Mouse (Mus musculus) hindbrain, postnatal 0 days (tissue): Measurements from ENCODE around the gene Sh3pxd2b. TPM values are rescaled to one million over a fixed set of nuclear protein-coding genes. Genes with fewer than 3 reads are reported as not detected.

Experiments
- ATAC-seq: fragments of 200-750 bp; cut with Nextera tagmentation; 2 replicates; pipeline ENCODE4 v1.8.0; 2017; ENCODE audit warnings: mild to moderate bottlenecking, moderate TSS enrichment, moderate library complexity
- DNase-seq: peaks from one replicate; pipeline ENCODE4 v3.0.0-alpha.2; 2015; ENCODE audit warnings: low spot score
- H3K27ac ChIP-seq: fragments of 300-500 bp; sonication (generic); 2 replicates; pipeline ENCODE4 v1.5.1; 2014; ENCODE audit warnings: mild to moderate bottlenecking
- H3K27me3 ChIP-seq: fragments of 300-500 bp; sonication (generic); 2 replicates; pipeline ENCODE4 v1.6.1; 2014; ENCODE audit warnings: low read length, mixed read lengths; ENCODE audit not compliant: insufficient read depth
- H3K36me3 ChIP-seq: fragments of 300-500 bp; sonication (generic); 2 replicates; pipeline ENCODE4 v1.6.1; 2014; ENCODE audit warnings: low read length, mixed read lengths; ENCODE audit not compliant: insufficient read depth
- H3K4me1 ChIP-seq: fragments of 300-500 bp; sonication (generic); 2 replicates; pipeline ENCODE4 v1.6.1; 2014; ENCODE audit warnings: antibody characterized with exemption, low read length, mixed read lengths; ENCODE audit not compliant: insufficient read depth
- H3K4me2 ChIP-seq: fragments of 300-500 bp; sonication (generic); 2 replicates; pipeline ENCODE4 v1.6.1; 2014; ENCODE audit warnings: low read depth, mild to moderate bottlenecking, low read length, moderate library complexity, mixed read lengths
- H3K4me3 ChIP-seq: fragments of 300-500 bp; sonication (generic); 2 replicates; pipeline ENCODE4 v1.5.1; 2014; ENCODE audit warnings: low read length
- H3K9ac ChIP-seq: fragments of 300-500 bp; sonication (generic); replicated peaks from 2 replicates; pipeline ENCODE4 v1.6.1; 2014; ENCODE audit warnings: mild to moderate bottlenecking, low read length, moderate library complexity, mixed read lengths
- H3K9me3 ChIP-seq: fragments of 300-500 bp; sonication (generic); 2 replicates; pipeline ENCODE4 v1.6.1; 2016; ENCODE audit warnings: low read length, mixed read lengths
- CTCF ChIP-seq: IDR thresholded peaks from 2 replicates; pipeline ENCODE4 v1.5.1; 2016; ENCODE audit warnings: antibody characterized with exemption, control low read depth, low read depth
- WGBS: fragments of 180-500 bp; shearing (Covaris S2); extraction: QIAGEN DNeasy Blood & Tissue Kit; methylation state at CpG from one replicate; pipeline ENCODE4 v1.1.7; 2014; 5-methylcytosine and 5-hydroxymethylcytosine counted together
- polyA plus RNA-seq: library from polyadenylated mRNA; unstranded; fragments of >200 nt; fragmentation: Nextera tagmentation; extraction: Ambion mirVana; gene quantifications from 2 replicates; pipeline ENCODE4 v1.2.1, GENCODE M21; 2015
- total RNA-seq: library from RNA; depleted of rRNA; stranded (reverse); fragments of >200 nt; gene quantifications from 2 replicates; pipeline ENCODE4 v1.2.3, GENCODE M21; 2014

Sh3pxd2b gene
- total and polyA plus RNA-seq, 2 experiments from 2014 or later, result 7.4 to 37.4 TPM

DNA sequence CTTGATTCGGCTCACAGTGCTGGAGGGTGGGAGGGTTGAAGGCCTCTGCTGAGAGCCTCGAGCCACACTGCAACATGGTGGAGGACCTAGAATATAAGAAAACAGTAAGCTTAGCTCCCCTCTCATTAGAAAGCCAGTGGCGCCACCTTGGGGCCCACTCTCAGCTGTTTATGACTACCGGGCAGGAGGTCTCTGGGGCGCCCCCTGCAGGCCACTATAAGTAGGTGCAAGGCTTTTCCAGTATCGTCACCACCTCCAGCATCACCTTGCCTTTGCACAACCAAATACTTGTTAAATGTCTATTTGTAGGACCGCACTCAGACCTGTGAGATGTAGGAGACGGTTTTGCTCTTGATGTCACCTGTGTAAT lies 26.4 kb upstream of the Sh3pxd2b start:
- Histone ChIP-seq H3K9me3 (no peaks in the 10 kb centered on the region), H3K27me3 (no peaks in the 10 kb centered on the region), H3K36me3 (no peaks in the 10 kb centered on the region), H3K4me3 (no peak overlapping the region), H3K9ac (no peak overlapping the region), H3K27ac (no peak overlapping the region), H3K4me1 (no peaks in the 10 kb centered on the region), H3K4me2 (no peak overlapping the region)
- TF ChIP-seq CTCF, result peak; percentile 83
- ATAC-seq, result peak; percentile 75
- 42% methylated on average over 8 of the region's 8 CpGs for WGBS
- DNase-seq, result peak; percentile 72

DNA sequence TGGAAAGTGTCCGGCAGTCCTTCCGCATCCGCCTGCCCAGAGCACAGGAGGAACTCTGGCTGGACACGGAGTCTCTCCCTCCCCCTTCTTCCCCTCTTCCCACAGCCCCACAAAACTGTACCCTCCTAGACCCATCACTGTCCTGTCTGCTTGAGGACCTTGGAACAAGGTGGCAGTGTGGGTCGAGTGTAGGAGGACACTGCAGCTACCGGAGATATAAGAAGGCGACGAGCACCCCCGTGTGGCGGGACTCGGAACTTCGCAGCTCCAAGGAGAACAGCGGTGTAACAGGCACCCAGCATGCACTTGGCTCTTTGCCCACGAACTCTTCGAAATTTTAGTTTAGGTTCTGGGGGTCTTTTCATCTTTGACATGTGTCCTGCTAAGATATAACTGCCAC lies 23.0 kb upstream of the Sh3pxd2b start:
- 9% methylated on average over 15 of the region's 15 CpGs for WGBS

DNA sequence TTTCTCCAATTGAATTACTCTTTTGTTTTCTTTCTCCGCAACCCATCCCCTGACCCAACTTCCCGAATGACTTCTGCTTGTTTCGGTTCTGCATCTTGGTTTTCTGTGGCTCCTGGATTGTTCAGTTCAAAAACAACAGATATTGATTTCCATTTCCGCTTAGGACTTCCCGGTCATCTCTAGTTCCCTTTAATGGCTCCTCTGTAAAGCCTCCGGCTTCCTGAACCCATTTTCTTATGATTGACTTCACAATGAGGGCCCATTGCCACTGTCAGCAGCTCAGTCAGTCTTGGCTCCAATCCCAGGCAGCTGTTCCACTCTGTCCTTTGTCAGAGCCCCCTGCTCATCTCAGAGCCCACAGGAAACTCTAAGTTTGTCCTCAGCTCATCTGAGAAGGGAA lies 16.5 kb upstream of the Sh3pxd2b start:
- Histone ChIP-seq H3K27me3 (no peaks in the 10 kb centered on the region), H3K4me3 (no peak overlapping the region), H3K9ac (no peak overlapping the region), H3K27ac (no peak overlapping the region), H3K4me1 (0 out of 2 replicates have a peak, but pooled peaks cover 7% of the 10 kb centered on the region), H3K4me2 (no peak overlapping the region), H3K36me3 (no peaks in the 10 kb centered on the region), H3K9me3 (no peaks in the 10 kb centered on the region)
- 28% methylated on average over 6 of the region's 6 CpGs for WGBS
- ATAC-seq (0 out of 2 replicates have a peak, but pooled peaks have one; percentile 12), DNase-seq (peak; percentile 54)
- no peak for TF ChIP-seq CTCF

More for the DNA sequence above, 23.0 kb upstream of the Sh3pxd2b start:
- H3K27ac ChIP-seq, result no peak overlapping the region
- no peaks in the 10 kb centered on the region for H3K9me3 ChIP-seq
- ATAC-seq (peak; percentile 90), DNase-seq (peak; percentile 92)
- H3K4me1 ChIP-seq, result no peaks in the 10 kb centered on the region
- H3K4me2 ChIP-seq, result peak overlapping the region; percentile 35; the same call in 1 of the 2 replicates
- H3K36me3 ChIP-seq, result no peaks in the 10 kb centered on the region
- H3K9ac ChIP-seq, result no peak overlapping the region
- TF ChIP-seq CTCF, result peak; percentile 96
- H3K27me3 ChIP-seq, result no peaks in the 10 kb centered on the region
- H3K4me3 ChIP-seq, result no peak overlapping the region

DNA sequence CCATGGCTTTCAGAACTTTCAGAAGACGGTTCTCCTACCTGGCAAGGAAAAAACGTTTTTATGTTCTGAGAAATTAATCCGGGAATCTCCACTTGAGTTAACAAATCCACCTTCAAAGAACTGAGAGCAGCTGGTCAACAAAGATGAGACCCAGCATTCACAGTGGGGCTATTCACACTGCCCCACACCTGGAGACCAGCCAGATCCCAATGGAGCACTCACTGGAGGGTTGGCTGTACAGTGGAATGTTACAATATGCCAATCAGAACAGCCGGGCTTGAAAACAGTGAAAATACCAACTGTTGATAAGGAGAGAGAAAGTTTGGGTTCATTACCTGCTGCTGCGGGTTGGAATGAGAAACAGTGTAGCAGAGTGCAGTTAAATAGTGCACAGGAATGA lies 15.8 kb upstream of the Sh3pxd2b start:
- WGBS, result 40% methylated on average over 5 of the region's 5 CpGs
- ATAC-seq, result no peak
- Histone ChIP-seq H3K9ac (no peak overlapping the region), H3K27ac (no peak overlapping the region), H3K27me3 (no peaks in the 10 kb centered on the region), H3K4me1 (0 out of 2 replicates have a peak, but pooled peaks cover 7% of the 10 kb centered on the region), H3K9me3 (0 out of 2 replicates have a peak, but pooled peaks cover 2% of the 10 kb centered on the region), H3K4me3 (no peak overlapping the region), H3K36me3 (no peaks in the 10 kb centered on the region), H3K4me2 (no peak overlapping the region)
- TF ChIP-seq CTCF, result no peak
- peak; percentile 45 for DNase-seq

DNA sequence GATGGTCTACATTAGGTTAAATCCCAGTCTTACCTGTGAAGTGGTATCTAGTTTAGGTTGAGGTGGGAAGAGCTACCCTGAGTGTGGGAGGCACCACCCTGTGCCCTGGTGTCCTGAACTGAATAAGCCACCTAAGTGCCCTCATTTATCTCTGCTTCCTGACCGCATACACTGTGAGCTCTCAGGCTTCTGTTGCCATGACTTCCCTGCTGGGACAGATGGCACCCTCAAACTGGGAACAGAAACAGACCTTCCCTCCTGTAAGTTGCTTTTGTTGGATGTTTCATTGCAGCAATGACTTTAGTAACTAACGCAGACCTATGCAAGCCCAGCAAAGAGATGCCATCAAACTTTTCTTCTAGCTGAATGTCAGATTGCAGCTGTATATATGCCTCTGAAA lies 14.4 kb upstream of the Sh3pxd2b start:
- no peak for DNase-seq
- 0 out of 2 replicates have a peak, but pooled peaks cover 7% of the 10 kb centered on the region for H3K4me1 ChIP-seq
- no peak for ATAC-seq
- H3K27ac ChIP-seq, result no peak overlapping the region
- H3K9me3 ChIP-seq, result 0 out of 2 replicates have a peak, but pooled peaks cover 4% of the 10 kb centered on the region
- H3K9ac ChIP-seq, result no peak overlapping the region
- TF ChIP-seq CTCF, result no peak
- no peak overlapping the region for H3K4me2 ChIP-seq
- no peaks in the 10 kb centered on the region for H3K36me3 ChIP-seq
- WGBS, result 64% methylated on average over 2 of the region's 2 CpGs
- H3K27me3 ChIP-seq, result no peaks in the 10 kb centered on the region
- no peak overlapping the region for H3K4me3 ChIP-seq

DNA sequence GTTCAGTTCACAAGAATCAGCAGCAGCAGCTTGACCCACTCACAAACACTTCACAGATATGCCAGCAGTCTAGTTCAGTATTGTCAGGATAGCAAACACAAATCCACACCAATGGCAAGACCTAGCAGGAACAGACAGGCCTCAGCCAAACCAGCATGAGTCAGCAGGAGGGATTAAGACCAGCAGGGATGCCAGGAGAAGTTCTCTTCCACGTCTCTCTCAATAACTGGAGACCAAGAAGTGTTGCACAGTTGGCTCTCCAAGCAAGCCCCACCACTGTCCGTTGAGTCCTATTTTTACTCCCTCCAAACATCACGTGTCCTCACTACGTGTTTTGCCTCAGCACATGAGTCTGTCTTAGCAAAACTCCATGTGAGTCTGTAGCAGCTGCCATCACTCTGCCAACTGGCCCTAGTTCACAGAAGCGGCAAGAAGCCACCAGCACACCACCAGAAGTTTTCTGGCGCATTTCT lies 11.1 kb upstream of the Sh3pxd2b start:
- H3K27ac ChIP-seq, result no peak overlapping the region
- DNase-seq (no peak), ATAC-seq (no peak)
- 88% methylated on average over 6 of the region's 6 CpGs for whole genome bisulfite sequencing
- H3K4me2 ChIP-seq, result no peak overlapping the region
- no peaks in the 10 kb centered on the region for H3K4me1 ChIP-seq
- no peak for TF ChIP-seq CTCF
- 0 out of 2 replicates have a peak, but pooled peaks cover 4% of the 10 kb centered on the region for H3K9me3 ChIP-seq
- H3K9ac ChIP-seq, result no peak overlapping the region
- H3K36me3 ChIP-seq, result no peaks in the 10 kb centered on the region
- H3K4me3 ChIP-seq, result no peak overlapping the region
- no peaks in the 10 kb centered on the region for H3K27me3 ChIP-seq

DNA sequence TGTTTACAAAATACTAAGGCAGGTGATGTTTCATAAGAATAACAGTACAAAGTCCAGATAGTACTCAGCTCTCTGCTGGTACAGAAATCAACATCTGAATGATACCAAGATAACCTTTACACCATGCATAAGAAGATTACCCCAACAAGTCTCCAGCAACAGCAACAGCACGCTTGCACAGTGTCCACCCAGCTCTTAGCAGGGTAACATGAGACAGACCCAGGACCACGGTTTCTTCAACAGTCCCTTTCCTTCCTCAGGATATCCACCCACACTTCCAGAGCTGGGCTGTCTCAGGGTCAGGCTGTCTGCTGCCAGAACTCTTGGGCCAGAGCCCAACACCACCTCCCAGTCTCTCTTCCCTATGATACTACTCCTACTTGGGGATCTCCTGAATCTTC lies 8.5 kb upstream of the Sh3pxd2b start:
- Histone ChIP-seq H3K4me1 (no peaks in the 10 kb centered on the region), H3K9me3 (0 out of 2 replicates have a peak, but pooled peaks cover 4% of the 10 kb centered on the region), H3K27me3 (no peaks in the 10 kb centered on the region), H3K27ac (no peak overlapping the region), H3K9ac (no peak overlapping the region), H3K4me3 (no peak overlapping the region), H3K4me2 (no peak overlapping the region), H3K36me3 (no peaks in the 10 kb centered on the region)
- 74% methylated on average over 2 of the region's 2 CpGs for WGBS
- ATAC-seq (no peak), DNase-seq (no peak)
- no peak for TF ChIP-seq CTCF
